Mouse (Mus musculus) midbrain, postnatal 0 days (tissue): Measurements from ENCODE around the gene Fxyd5. TPM values are rescaled to one million over a fixed set of nuclear protein-coding genes. Genes with fewer than 3 reads are reported as not detected.

Experiments used
- ATAC-seq: fragments of 200-750 bp; cut with Nextera tagmentation; 2 replicates; pipeline ENCODE4 v1.8.0; 2017; ENCODE audit warnings: moderate number of reproducible peaks, mild to moderate bottlenecking, moderate TSS enrichment, moderate library complexity; ENCODE audit not compliant: low FRiP score
- DNase-seq: peaks from one replicate; pipeline ENCODE4 v3.0.0-alpha.2; 2015; ENCODE audit warnings: low spot score
- H3K27ac ChIP-seq: fragments of 300-500 bp; sonication (generic); 2 replicates; pipeline ENCODE4 v1.5.1; 2014; ENCODE audit warnings: low read depth, mild to moderate bottlenecking, low read length, mixed read lengths
- H3K27me3 ChIP-seq: fragments of 300-500 bp; sonication (generic); 2 replicates; pipeline ENCODE4 v1.6.1; 2014; ENCODE audit warnings: low read length, control low read depth, mixed read lengths; ENCODE audit not compliant: insufficient read depth
- H3K36me3 ChIP-seq: fragments of 300-500 bp; sonication (generic); 2 replicates; pipeline ENCODE4 v1.6.1; 2014; ENCODE audit warnings: low read length, control low read depth, mixed read lengths; ENCODE audit not compliant: insufficient read depth
- H3K4me1 ChIP-seq: fragments of 300-500 bp; sonication (generic); 2 replicates; pipeline ENCODE4 v1.6.1; 2014; ENCODE audit warnings: mild to moderate bottlenecking, control low read depth, antibody characterized with exemption, low read length, mixed read lengths; ENCODE audit not compliant: insufficient read depth
- H3K4me2 ChIP-seq: fragments of 300-500 bp; sonication (generic); 2 replicates; pipeline ENCODE4 v1.6.1; 2014; ENCODE audit warnings: low read depth, mild to moderate bottlenecking, low read length, mixed read lengths; ENCODE audit not compliant: poor library complexity, severe bottlenecking
- H3K4me3 ChIP-seq: fragments of 300-500 bp; sonication (generic); 2 replicates; pipeline ENCODE4 v1.5.1; 2014; ENCODE audit warnings: low read depth, mild to moderate bottlenecking, low read length, moderate library complexity
- H3K9ac ChIP-seq: fragments of 300-500 bp; sonication (generic); replicated peaks from 2 replicates; pipeline ENCODE4 v1.6.1; 2014; ENCODE audit warnings: mild to moderate bottlenecking, low read length, moderate library complexity, mixed read lengths; ENCODE audit not compliant: poor library complexity, severe bottlenecking
- H3K9me3 ChIP-seq: fragments of 300-500 bp; sonication (generic); 2 replicates; pipeline ENCODE4 v1.6.1; 2016; ENCODE audit warnings: low read length, control low read depth
- CTCF ChIP-seq: IDR thresholded peaks from 2 replicates; pipeline ENCODE4 v1.5.1; 2016; ENCODE audit warnings: antibody characterized with exemption, mild to moderate bottlenecking
- WGBS: fragments of 180-500 bp; shearing (Covaris S2); extraction: QIAGEN DNeasy Blood & Tissue Kit; methylation state at CpG from one replicate; pipeline ENCODE4 v1.1.7; 2014; 5-methylcytosine and 5-hydroxymethylcytosine counted together
- polyA plus RNA-seq: library from polyadenylated mRNA; unstranded; fragments of >200 nt; fragmentation: Nextera tagmentation; extraction: Ambion mirVana; gene quantifications from 2 replicates; pipeline ENCODE4 v1.2.1, GENCODE M21; 2015
- total RNA-seq: library from RNA; depleted of rRNA; stranded (reverse); fragments of >200 nt; gene quantifications from 2 replicates; pipeline ENCODE4 v1.2.3, GENCODE M21; 2014

Gene Fxyd5
- total and polyA plus RNA-seq, 2 experiments from 2014 or later: 31.9 to 48.0 TPM

DNA sequence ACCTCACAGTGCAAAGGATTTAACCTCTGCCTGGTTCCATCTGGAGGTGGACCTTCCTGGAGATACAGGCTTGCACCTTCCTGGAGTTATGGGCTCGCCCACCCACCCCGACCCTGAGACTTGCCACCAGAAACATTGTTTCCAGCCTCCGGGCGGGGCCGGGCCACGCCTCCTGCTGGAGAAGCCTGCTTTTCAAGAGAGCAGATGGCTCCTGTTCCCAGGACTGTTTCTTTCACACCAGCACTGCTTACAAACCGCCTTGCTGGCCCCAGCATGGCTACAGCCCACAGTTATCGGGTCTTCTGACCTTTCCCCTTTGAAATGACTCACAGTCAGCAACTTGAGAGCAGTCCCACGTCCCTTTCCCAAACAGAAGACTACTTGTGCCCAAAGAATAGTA, 30.0 kb upstream of the Fxyd5 start:
- ATAC-seq (no peak), DNase-seq (no peak)
- TF ChIP-seq CTCF: no peak
- no peaks in the 10 kb centered on the region for H3K36me3 ChIP-seq
- H3K9ac ChIP-seq: no peak overlapping the region
- no peak overlapping the region for H3K4me2 ChIP-seq
- no peaks in the 10 kb centered on the region for H3K4me1 ChIP-seq
- no peak overlapping the region for H3K4me3 ChIP-seq
- no peaks in the 10 kb centered on the region for H3K27me3 ChIP-seq
- no peak overlapping the region for H3K27ac ChIP-seq
- H3K9me3 ChIP-seq: no peaks in the 10 kb centered on the region
- 58% methylated on average over 9 of the region's 9 CpGs for WGBS

DNA sequence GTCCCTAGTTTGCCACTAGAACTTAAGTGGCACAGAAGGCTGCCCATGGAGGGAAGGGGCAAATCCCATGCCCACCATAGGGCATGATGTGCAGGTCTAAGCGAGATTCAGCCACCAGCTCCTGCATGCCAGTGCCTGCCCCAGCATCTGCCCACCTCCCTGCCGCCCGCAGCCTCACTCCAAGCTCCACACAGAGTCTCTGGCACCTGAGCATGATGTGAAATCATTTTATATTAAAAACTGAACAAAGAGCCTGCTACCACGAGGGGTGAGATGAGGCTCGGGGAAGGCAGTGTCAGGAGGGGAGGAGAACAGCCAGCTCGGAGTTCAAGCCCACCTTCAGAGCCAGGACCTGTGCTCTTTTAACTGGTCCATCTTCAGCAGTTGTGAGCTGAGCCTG, 28.0 kb upstream of the Fxyd5 start:
- Histone ChIP-seq H3K4me2 (no peak overlapping the region), H3K4me1 (no peaks in the 10 kb centered on the region), H3K27me3 (no peaks in the 10 kb centered on the region), H3K9me3 (no peaks in the 10 kb centered on the region), H3K27ac (no peak overlapping the region), H3K9ac (no peak overlapping the region; the same call in 1 of the 2 replicates), H3K4me3 (no peak overlapping the region), H3K36me3 (no peaks in the 10 kb centered on the region)
- DNase-seq: no peak
- no peak for TF ChIP-seq CTCF
- WGBS: 82% methylated on average over 6 of the region's 6 CpGs
- ATAC-seq: no peak

DNA sequence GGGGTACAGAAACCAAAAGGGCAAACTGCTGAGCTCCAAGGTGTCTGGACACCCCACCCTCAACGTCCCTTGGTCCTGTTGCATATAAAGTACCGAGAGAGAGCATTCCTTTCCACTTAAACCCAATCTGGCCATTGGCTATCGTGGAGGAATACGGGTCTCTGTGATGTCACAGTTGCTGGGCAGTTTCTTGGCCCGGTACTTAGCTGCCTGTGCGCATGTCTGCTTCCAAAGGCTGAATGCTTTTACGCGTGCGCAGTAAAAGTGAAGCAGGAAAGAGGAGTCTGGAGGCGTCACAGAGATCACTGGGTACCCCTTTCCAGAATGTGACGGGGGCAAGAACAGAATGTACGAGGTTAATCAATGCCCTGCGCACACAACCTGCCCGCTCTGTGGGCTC, 27.2 kb upstream of the Fxyd5 start:
- DNase-seq (no peak), ATAC-seq (no peak)
- 90% methylated on average over 14 of the region's 14 CpGs for WGBS

DNA sequence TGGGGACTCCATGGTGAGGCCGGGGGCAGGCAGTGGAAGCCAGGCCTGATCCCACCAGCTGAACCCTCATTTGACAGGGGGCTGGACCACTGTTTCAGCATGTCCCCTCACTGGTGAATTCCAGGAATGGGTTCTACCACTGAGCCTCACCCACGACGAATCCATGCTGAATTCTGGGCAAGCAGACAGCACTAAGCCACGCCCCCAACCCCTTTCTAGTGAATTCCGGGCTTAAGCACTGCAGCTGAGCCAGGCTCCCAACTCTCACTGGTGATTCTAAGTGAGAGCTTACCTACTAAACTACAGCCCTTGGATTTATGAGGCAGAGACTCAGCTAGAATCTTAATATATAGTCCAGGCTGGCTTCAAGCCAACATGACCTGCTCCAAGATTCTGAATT, 25.6 kb upstream of the Fxyd5 start:
- Histone ChIP-seq H3K9ac (no peak overlapping the region), H3K36me3 (no peaks in the 10 kb centered on the region), H3K27me3 (no peaks in the 10 kb centered on the region), H3K9me3 (no peaks in the 10 kb centered on the region), H3K4me1 (no peaks in the 10 kb centered on the region), H3K4me3 (no peak overlapping the region), H3K27ac (no peak overlapping the region), H3K4me2 (no peak overlapping the region)
- 36% methylated on average over 5 of the region's 5 CpGs for WGBS
- ATAC-seq (no peak), DNase-seq (peak; percentile 55)
- TF ChIP-seq CTCF: no peak

More for the DNA sequence above, 27.2 kb upstream of the Fxyd5 start:
- no peak overlapping the region for H3K4me2 ChIP-seq
- no peak overlapping the region for H3K4me3 ChIP-seq
- no peaks in the 10 kb centered on the region for H3K27me3 ChIP-seq
- no peak for TF ChIP-seq CTCF
- no peak overlapping the region for H3K27ac ChIP-seq
- no peaks in the 10 kb centered on the region for H3K9me3 ChIP-seq
- H3K9ac ChIP-seq: no peak overlapping the region
- no peaks in the 10 kb centered on the region for H3K4me1 ChIP-seq
- no peaks in the 10 kb centered on the region for H3K36me3 ChIP-seq

DNA sequence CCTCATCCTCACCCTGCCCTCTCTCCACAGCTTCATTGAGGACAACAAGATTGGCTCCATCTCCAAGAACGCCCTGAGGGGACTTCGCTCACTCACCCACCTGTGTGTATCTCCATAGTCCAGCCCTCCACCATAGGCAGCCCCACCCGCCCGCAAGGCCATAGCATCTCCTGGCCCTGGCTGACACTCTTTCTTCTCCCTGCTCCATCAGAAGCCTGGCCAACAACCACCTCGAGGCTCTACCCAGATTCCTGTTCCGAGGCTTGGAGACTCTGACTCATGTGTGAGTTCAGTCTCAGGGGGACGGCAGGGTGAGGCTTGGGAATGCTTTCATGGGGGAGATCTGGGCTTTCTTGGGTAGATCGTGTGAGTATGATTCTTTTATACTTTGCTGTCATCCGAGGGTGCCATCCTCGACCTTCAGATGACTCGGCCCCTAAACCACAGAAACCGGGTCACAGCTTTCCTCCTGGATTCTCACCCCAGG, 20.8 kb upstream of the Fxyd5 start:
- no peak for TF ChIP-seq CTCF
- no peak overlapping the region for H3K27ac ChIP-seq
- H3K36me3 ChIP-seq: no peaks in the 10 kb centered on the region
- H3K27me3 ChIP-seq: no peaks in the 10 kb centered on the region
- no peak overlapping the region for H3K4me3 ChIP-seq
- no peak overlapping the region for H3K4me2 ChIP-seq
- no peaks in the 10 kb centered on the region for H3K4me1 ChIP-seq
- H3K9me3 ChIP-seq: no peaks in the 10 kb centered on the region
- no peak overlapping the region for H3K9ac ChIP-seq
- WGBS: 91% methylated on average over 12 of the region's 12 CpGs
- no peak for DNase-seq
- no peak for ATAC-seq

- ATAC-seq (no peak), DNase-seq (no peak)
- TF ChIP-seq CTCF: no peak
- H3K27me3 ChIP-seq: no peaks in the 10 kb centered on the region
- WGBS: 87% methylated on average over 7 of the region's 7 CpGs
- H3K4me2 ChIP-seq: no peak overlapping the region
- H3K4me1 ChIP-seq: no peaks in the 10 kb centered on the region
- no peaks in the 10 kb centered on the region for H3K36me3 ChIP-seq
- H3K9me3 ChIP-seq: no peaks in the 10 kb centered on the region
- H3K27ac ChIP-seq: no peak overlapping the region
- no peak overlapping the region for H3K4me3 ChIP-seq
- H3K9ac ChIP-seq: no peak overlapping the region
These were observed 18.3 kb upstream of the Fxyd5 start for GRCm38 (mm10) chr7:31060621-31061010.
